Mouse (Mus musculus): ENCODE data around the gene Hhex. TPM values are rescaled to one million over a fixed set of nuclear protein-coding genes. Genes with fewer than 3 reads are reported as not detected.

Hhex gene
- total RNA-seq, 2 experiments from 2014 or later: 36.9 to 43.4 TPM

DNA sequence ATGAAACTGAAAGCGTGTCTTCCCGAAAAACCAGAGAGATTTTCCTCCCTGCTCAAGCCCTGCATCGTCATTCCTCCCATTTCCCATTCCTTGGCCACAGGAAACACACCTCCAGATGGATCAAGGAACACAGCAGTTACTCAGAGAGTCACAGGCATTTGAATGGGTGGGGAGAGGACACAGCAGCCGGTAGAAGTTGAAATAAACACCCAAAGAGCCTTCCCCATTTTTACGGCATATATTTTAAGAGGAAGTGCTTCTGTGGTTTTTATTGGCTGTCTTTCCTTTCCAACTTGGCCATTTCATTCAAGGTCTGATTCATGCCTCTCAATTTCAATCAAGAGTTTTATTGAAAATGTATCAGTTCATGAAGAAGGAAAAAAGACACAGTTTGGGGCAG is 13.6 kb downstream of the Hhex start:
- DNase-seq (ENCODE audit: low spot score in 2 of 2): no peak

DNA sequence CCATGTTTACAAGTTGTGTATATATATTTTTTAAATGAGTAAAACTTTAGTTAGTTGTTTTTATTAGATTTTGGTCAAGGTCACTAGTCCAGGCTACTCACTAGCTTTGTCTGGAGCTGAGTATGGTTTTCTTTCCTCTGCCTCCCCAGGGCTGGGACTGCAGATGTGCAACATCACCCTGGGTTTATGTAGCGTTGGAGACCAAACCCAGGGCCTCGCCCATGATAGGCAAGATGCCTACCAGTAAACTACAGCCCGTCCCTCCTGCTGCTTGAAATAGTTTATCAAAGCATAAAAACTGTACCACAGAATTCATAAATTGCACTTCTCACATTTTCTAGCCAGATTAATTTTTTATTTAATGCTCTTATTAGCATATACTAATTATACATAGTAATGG is 14.6 kb downstream of the Hhex start:
- no peak for DNase-seq (ENCODE audit: low spot score in 2 of 2)

DNA sequence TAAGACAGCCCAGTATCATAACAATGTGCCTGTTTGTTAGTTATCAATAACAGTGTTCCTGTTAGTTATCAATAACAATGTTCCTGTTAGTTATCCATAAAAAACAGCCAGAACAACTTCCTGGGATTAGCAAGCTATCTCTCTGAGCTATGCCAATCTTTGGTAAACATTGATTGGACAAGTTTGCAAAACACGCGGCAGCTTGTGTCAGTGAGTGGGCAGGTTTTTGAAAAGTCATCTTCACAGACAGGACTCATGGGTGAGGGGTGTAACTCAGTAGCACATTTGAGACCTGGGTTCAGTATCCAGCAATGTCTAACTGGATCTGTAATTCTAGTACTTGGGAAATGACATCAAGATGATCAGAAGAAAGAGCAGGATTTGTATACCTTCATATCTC is 20.9 kb downstream of the Hhex start:
- DNase-seq (ENCODE audit: low spot score in 2 of 2): no peak

DNA sequence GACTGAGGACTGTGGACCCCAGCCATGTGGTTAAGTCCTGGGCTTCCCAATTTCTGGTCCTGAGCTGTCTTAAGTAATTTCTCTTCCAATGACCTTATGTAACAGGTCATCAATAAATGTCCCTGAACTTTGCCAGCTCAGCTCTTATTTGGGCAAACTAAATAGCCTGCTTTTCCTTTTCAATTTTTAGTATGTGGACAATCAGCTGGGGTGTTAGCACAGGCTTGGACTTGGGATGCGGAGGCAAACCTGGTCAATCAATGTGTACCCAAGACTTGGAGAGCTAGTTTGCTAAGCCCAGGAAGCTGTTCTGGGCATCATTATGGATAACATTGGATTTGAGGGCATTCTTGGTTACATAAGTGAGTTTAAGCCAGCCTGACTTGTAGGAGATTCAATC is 21.4 kb downstream of the Hhex start:
- DNase-seq (ENCODE audit: low spot score in 2 of 2): no peak

DNA sequence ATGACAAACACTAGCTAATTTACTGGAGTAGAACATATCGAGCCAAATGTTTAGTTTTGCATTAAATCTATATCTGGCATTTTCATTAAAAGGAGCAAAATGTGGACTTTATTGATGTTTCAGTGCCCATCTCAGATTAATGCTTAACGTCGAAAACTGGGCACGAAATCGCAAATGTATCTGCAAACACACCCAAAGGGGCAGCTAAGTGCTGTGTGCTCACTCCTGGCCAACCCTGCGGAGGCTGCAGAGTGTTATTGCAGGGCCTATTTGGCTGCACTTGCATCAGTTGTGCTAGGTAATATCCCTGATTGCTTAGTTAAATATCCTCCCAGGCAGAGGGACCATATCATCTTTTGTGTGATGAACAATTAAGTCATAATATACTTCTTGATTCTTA is 23.4 kb downstream of the Hhex start:
- no peak for DNase-seq (ENCODE audit: low spot score in 2 of 2)

DNA sequence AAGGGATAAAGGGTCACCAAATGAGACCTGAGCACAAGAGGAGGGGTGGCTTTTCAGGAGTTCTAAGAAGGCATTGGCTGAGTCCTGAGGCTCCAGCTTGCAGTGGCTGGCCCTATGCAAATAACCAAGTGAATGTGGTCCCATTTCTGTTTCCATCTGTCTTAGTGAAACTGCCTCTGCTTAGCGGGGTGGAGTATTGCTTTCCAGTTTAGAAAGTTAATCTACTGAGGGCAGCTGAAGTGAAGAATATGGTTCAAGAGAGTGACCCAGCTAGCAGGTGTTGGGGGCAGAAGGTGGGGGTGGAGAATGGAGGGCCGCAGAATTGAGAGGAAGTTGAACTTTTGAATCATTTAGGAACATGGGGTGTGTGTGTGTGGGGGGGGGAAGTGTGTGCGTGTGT is 31.8 kb downstream of the Hhex start:
- no peak for DNase-seq (ENCODE audit: low spot score in 2 of 2)

DNA sequence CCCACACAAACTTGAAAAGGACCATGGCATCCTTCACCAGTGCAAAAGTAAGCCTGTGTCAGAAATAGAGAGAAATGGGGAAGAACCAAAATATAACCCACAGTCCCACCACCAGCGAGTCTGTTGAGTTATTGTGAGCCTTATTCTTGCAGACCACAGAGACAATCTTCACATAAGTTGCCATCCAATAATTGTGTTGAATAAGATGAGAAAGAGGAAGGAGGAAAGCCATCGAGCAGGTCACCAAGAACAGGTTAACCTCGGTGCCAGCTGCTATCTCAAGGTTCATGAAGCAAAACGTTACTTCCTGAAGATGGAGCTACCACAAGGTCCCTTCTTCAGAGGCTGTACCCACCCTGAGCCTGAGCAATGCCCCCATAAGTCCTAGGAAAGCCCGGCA is 32.4 kb downstream of the Hhex start:
- DNase-seq (ENCODE audit: low spot score in 2 of 2): no peak

DNA sequence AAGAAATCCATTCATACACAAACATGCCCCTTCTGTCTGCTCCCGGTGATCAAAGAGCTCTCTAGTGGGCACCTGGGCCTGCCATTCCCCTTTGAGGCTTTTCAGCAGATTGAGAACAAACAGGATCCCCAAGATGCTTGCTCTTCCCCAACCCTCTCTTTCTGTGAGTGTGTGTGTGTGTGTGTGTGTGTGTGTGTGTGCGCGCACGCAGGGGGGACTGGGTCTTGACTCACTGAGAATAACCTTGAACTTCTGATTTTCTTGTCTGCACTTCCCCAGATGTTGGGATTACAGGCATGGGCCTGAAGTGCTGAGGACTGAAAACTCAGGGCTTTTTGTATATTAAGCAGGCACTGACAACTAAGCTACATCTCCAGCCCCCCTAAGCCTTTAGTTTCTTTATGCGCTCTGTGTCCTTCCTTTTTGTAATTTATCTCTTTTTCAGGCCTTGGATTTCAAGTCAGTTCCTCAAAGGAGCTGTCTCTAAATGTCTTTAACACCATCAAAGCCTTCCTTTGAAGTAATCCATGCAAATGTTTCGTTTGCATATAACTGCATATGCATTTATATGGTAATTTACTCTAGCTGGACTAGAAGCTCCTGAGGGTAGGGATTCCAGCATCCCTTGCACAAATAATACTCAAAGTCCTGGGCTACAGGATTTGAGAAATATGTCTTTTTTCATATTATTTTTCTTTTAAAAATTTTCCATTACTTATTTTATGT is 34.4 kb downstream of the Hhex start:
- DNase-seq (ENCODE audit: low spot score in 2 of 2): no peak

DNA sequence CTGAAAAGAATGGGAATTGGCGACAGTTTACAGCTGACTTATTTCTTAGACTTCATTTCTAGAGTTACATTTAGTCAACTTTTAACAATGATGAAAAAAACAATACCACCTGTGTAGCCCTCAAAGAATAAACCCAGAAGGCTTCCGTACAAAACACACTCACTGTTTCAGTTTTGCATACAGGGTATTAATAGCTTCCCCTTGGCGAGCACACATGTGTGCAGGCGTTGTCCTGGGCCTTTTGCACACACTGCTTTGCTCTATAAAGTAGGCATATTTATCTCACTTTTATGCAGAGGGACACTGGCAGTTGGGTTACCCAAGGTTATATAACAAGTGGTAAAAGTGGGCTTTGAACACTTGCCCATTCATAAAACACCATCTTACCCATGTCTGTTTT is 37.1 kb downstream of the Hhex start:
- no peak for DNase-seq (ENCODE audit: low spot score in 2 of 2)

DNA sequence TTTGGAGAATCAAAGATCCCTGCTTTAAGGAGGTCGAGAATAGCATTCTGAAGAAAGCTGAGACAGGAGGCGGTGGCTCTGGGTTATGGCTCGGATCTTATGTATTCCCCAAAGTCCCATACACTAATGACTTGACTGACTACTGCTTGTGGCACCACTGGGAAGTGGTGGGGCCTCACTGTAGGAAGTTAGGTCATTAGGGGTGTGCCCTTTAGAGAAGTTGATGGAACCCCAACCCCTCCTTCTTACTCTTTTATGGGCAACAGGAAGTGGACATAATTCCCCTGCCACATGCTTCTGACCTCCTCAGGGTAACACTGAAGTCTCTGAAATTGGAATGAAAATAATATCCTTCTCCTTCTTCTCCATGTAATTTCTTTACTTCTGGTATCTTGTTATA is 38.0 kb downstream of the Hhex start:
- no peak for DNase-seq (ENCODE audit: low spot score in 2 of 2)

DNA sequence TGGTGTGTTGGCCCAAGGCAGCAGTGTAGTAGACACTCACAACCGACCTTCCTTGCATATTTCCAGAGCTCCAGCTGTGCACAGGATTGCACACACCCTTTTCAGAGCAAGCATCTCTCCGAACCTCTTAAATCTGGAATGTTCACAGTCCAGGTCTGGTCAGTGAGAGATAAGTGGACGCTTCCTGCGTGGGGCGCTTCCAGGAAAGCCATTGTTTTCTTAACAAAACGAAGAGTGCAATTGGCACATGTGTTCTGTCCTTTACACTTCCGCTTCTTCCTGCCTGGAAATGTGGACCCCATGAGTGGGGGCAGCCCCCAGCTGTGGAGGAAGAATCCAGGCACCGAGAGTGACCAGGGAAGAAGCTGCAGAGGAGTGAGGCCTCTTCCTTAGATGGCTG is 47.1 kb downstream of the Hhex start:
- DNase-seq (ENCODE audit: low spot score in 2 of 2): no peak

DNA sequence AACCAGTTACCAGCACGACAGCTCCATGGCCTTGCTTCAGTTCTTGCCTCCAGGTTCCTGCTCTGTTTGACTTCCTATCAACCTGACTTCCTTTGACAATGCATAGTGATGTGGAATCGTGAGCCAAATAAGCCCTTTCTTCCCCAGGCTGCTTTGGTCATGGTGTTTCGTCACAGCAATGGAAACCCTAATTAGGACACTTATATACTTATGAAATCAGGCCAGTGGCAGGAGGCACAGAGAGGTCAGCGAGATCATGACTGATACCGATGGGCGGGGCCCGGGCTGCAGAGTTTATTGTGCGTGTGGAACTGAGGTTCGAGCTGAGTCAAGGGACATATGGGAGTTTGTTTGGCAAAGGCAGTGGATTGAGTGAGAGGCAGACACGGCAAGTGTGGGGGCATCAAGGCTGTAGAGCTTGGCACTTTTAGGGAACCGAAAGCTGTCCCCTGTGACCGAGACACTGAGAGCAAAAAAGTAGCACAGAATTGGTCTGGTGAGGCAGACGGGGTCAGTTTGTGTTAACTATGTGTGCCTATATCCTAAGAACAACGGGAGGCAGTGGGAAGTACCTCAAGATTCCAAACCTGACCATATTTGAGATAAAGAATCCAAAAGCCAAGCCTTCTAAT is 48.1 kb downstream of the Hhex start:
- no peak for DNase-seq (ENCODE audit: low spot score in 2 of 2)

DNA sequence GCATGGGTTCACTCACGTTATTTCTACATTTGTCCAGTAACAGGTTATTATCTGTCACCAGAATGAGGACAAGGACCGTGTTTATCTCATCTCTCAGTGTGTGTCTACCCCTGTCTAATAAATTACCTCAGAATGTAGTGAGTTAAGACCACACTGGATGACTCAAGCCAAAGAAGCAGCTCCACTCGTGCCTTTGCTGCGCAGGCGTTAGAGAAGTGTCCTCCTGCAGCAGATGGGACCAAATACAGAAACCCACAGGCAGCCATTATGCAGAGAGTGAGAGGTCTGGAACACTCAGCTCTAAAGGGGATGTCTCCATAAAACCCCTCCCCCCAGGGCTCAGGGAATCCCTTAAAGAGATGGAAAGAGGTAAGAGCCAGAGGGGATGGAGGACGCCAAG is 50.2 kb downstream of the Hhex start:
- DNase-seq (ENCODE audit: low spot score in 2 of 2): no peak

DNA sequence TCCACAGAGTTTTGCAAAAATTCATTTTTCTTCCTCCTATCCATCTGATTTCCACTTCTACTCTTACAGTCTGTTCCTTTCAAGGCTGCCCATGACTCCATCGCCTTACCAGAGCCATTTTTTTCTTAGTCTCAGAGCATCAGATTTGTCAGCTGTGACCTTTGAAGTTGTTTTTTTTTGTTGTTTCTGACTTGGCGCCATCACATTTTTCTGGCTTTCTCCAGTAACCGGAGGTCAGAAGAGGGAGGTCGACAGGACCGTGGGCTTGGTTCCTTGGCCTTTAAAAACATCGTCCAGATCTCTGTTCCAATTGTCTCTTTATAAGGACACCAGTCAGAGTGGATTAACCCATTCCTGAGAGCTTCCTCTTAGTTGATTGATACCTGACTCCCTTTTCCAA is 52.2 kb downstream of the Hhex start:
- no peak for DNase-seq (ENCODE audit: low spot score in 2 of 2)

DNA sequence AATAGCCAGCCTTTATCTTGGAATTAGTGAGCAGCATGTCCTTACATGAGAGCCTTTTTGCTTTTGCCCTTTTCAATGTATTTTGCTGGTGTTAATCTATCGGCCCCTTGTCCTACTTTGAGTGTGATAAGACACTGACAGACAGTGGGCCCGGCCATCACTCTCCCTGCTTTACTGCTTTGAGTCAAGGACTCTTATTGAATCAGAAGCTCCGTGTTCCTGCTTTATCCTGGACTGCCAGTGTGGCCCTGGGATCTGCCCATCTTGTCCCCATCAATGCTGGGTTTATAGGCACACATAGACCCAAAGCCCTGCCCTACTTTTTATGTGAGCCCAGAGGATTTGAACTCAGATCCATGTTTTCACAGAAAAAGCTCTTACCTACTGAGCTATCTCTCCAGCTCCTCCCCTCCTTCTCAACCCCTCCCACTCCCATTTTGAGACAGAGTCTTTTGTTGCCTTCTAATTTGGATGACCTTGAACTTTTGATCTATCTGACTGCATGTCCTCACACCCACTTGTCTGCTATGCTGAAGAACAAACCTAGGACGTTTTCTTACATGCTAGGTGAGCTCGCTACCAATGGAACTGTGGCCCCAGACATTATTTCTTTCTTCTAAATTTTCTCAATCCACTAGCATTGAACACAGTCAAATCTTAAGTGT is 53.3 kb downstream of the Hhex start:
- DNase-seq (ENCODE audit: low spot score in 2 of 2): no peak

DNA sequence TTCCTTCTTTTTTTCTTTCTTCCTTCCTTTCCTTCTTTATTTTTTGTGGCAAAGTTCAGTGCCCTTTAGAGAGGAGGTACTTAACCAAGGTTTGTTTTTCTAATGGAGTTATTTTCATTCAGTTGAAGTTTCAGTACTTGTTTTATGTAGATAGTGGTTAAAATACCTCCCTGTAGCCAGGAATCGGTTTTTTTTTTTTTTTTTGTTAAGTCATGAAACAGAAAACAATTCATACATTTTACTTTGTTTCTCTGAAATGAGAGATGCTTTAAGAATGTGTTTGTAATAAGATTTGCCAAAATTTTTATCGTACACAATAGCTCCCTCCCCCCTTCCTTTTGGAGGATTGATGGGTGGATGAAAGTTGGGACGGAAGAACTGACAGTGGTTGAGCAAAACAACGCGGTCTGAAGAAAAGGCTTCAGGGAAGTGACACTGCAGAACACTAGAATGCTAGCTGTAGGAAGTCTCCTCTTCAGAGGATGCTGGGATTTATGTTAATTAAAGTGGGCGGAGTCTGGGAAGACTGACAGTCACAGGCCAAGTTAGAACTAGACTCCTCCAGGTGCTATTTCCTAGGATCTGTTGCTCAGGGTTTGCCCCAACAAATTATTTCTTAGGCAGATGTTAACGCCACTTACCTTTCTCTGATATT is 54.1 kb downstream of the Hhex start:
- DNase-seq (ENCODE audit: low spot score in 2 of 2): no peak

Other genes starting within 250 kb of the Hhex start
- 100 to 1,000 TPM; 116 to 137 TPM for gene March5, start 227.3 kb upstream of the Hhex start, total RNA-seq (2021)
- 10 to 100 TPM; 14.4 to 15.5 TPM for gene Cpeb3, start 226.2 kb upstream of the Hhex start, total RNA-seq (2021)
- 100 to 1,000 TPM in 1 of 2 experiments, 10 to 100 TPM in 1; 82.3 to 110 TPM for gene Ide, start 97.0 kb upstream of the Hhex start, total RNA-seq (2021)
- under 1 TPM; 0.70 to 0.76 TPM for gene Kif11, start 58.4 kb upstream of the Hhex start, total RNA-seq (2021)
- 10 to 100 TPM; 12.9 to 15.3 TPM for gene Exoc6, start 115.6 kb downstream of the Hhex start, total RNA-seq (2021)

Data from adrenal gland, adult 18-20 months (tissue).